Mouse (Mus musculus): ENCODE measurements around the gene Dpy19l3. TPM values are rescaled to one million over a fixed set of nuclear protein-coding genes. Genes with fewer than 3 reads are reported as not detected.

Dpy19l3 gene
- polyA plus RNA-seq, 1 experiment from 2014 or later: 40.8 TPM

DNA sequence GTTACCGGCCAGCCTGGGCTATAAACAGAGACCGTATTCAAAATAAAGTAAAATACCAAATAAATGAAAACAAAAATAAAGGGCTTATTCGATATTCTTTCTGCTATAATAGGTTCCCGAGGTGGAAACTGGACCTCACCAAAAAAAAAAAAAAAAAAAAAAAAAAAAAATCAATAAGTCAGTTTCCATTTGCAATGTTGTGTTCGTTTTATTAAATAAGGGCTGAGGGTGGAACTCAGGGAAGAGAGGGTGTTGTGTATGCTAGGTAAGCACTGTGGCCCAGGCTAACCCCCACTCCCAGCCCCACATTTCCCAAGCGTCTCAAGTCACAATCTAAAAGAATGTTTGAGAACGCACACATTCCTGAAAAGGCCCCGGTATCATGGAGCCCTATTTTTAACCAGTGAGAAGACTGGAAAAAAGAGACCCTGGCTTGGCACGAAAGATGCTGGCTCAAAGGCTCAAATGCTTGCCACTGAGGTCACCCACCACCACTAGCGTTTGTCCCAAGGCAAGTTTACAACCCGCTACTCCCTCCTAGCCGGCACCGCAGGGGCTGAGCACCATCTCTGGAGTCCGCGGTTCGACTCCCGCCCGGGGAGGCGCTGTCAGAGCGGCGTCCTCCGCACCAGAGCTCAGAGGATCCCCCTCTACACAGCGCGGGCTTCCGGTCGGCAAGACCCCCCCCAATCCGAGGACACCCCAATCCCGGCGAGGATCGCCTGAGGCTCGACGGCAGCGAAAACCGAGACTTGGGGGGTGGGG lies 107.8 kb downstream of the Dpy19l3 start:
- Histone ChIP-seq H3K27ac (peak overlapping the region; percentile 81), H3K4me2 (replicated peaks) (peak overlapping the region; percentile 71), H3K9me3 (replicated peaks) (no peaks in the 10 kb centered on the region), H3K9ac (peak overlapping the region; percentile 96), H3K4me1 (0 out of 2 replicates have a peak, but pooled peaks cover 2% of the 10 kb centered on the region), H3K4me3 (peak overlapping the region; percentile 96), H3K27me3 (no peaks in the 10 kb centered on the region), H3K36me3 (peaks cover 34% of the 10 kb centered on the region)
- 12% methylated on average over 34 of the region's 34 CpGs for WGBS
- ATAC-seq (ENCODE audit: low FRiP score): peak; percentile 52

DNA sequence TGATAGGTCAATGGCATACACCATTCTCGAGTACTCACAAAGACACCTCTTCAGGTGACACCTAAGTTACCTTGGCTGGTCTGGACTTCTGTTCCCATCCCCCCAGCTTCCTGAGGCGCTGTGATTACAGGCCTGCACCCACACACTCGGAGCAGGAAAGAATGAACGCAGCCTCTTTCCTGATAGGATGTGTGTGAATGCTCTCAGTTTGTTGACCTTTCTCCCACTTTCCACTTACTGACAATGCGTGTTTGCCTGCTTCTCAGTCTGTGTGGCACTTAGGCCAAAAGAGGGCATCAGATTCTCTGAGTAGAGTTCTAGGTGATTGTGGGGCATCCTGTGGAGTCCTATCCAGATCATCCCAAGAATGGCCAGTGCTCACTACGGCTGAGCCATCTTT lies 114.2 kb downstream of the Dpy19l3 start:
- ATAC-seq (ENCODE audit: low FRiP score): no peak
- 81% methylated on average over 6 of the region's 6 CpGs for WGBS
- Histone ChIP-seq H3K9ac (no peak overlapping the region), H3K4me2 (replicated peaks) (no peak overlapping the region), H3K27me3 (no peaks in the 10 kb centered on the region), H3K36me3 (peaks cover 67% of the 10 kb centered on the region), H3K27ac (no peak overlapping the region), H3K4me3 (no peak overlapping the region), H3K9me3 (replicated peaks) (no peaks in the 10 kb centered on the region), H3K4me1 (no peaks in the 10 kb centered on the region)

DNA sequence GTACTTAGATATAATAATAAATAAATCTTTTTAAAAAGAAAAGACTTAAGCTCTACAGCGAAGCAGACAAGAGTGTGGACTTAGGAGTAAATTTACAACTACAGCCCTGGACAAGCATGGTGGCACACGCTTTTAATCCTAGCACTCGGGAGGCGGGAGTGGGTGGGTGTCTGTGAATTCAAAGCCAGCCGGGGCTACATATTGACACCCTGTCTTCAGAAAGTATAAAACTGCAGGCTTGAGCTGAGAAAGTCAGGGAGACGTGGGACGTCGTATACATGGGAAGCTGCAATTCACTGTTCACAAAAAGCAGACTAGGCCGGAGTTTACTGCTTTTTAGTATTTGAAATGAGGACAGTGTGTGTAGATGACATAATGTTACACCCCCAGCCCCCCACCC lies 117.4 kb downstream of the Dpy19l3 start:
- no peaks in the 10 kb centered on the region for H3K9me3 ChIP-seq (replicated peaks)
- peaks cover 53% of the 10 kb centered on the region for H3K36me3 ChIP-seq
- H3K4me1 ChIP-seq: no peaks in the 10 kb centered on the region
- ATAC-seq (ENCODE audit: low FRiP score): no peak
- H3K27ac ChIP-seq: no peak overlapping the region
- H3K9ac ChIP-seq: no peak overlapping the region
- 94% methylated on average over 9 of the region's 9 CpGs for WGBS
- no peak overlapping the region for H3K4me3 ChIP-seq
- no peak overlapping the region for H3K4me2 ChIP-seq (replicated peaks)
- H3K27me3 ChIP-seq: no peaks in the 10 kb centered on the region

DNA sequence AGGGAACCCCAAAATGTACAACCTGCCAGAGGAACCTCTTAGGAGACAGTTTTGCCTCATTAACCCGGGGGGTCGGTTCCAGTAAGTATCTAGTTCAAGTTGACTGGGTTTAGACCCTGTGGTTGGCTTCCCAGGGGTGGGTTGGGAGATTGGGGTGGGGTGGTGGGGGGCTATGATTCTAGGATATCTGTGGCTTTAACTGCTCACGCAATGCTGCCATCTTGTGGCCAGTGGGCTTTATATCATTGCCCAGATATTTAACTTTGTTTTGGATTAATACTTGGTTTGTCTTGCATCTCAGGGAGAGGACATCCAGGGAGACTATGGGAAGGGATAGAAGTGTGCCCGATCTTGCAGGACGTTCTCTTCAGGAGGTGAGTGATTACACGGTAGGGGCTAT lies 118.0 kb downstream of the Dpy19l3 start:
- ATAC-seq (ENCODE audit: low FRiP score): no peak
- Histone ChIP-seq H3K9ac (no peak overlapping the region), H3K4me3 (no peak overlapping the region), H3K36me3 (peaks cover 53% of the 10 kb centered on the region), H3K4me1 (no peaks in the 10 kb centered on the region), H3K4me2 (replicated peaks) (no peak overlapping the region), H3K27ac (no peak overlapping the region), H3K27me3 (no peaks in the 10 kb centered on the region), H3K9me3 (replicated peaks) (no peaks in the 10 kb centered on the region)
- WGBS: 65% methylated on average over 6 of the region's 6 CpGs

Other genes starting within 250 kb of the Dpy19l3 start
- gene Tdrd12, start 216.7 kb downstream of the Dpy19l3 start, polyA plus RNA-seq (2016; fragmentation: Nextera tagmentation; extraction: Ambion mirVana): 0.66 TPM in 1 of 2 replicates, not detected in the other
- 41.0 and 43.9 TPM in 2 replicates for gene Nudt19, start 198.2 kb downstream of the Dpy19l3 start, polyA plus RNA-seq (2016; fragmentation: Nextera tagmentation; extraction: Ambion mirVana)
- gene Rgs9bp, start 168.9 kb downstream of the Dpy19l3 start, polyA plus RNA-seq (2016; fragmentation: Nextera tagmentation; extraction: Ambion mirVana): 0.12 and 0.16 TPM in 2 replicates
- gene Ankrd27, start 168.2 kb downstream of the Dpy19l3 start, polyA plus RNA-seq (2016; fragmentation: Nextera tagmentation; extraction: Ambion mirVana): 30.3 and 32.1 TPM in 2 replicates
- gene Pdcd5, start 106.9 kb downstream of the Dpy19l3 start, polyA plus RNA-seq (2016; fragmentation: Nextera tagmentation; extraction: Ambion mirVana): 257 and 263 TPM in 2 replicates
- gene Zfp507, start 48.5 kb upstream of the Dpy19l3 start, polyA plus RNA-seq (2016; fragmentation: Nextera tagmentation; extraction: Ambion mirVana): 26.0 and 29.1 TPM in 2 replicates